Mouse (Mus musculus) olfactory bulb, adult 2 months (tissue): Measurements from ENCODE around the gene Pkn3.

ENCODE experiments used
- CTCF ChIP-seq: fragments of 200-500 bp; IDR thresholded peaks from 2 replicates; pipeline ENCODE4 v1.5.1; 2012; ENCODE audit warnings: low read depth, mild to moderate bottlenecking, low read length, moderate library complexity; ENCODE audit not compliant: insufficient read depth
- POLR2A ChIP-seq: fragments of 200-500 bp; IDR thresholded peaks from 2 replicates; pipeline ENCODE4 v1.6.1; 2012; ENCODE audit warnings: mild to moderate bottlenecking, low read depth, low read length, moderate library complexity; ENCODE audit not compliant: insufficient read depth

- no peak for TF ChIP-seq CTCF
- TF ChIP-seq POLR2A = no peak
Observed at GRCm38 (mm10) chr2:30058418-30058817, 19.1 kb upstream of the Pkn3 start.
